Mouse (Mus musculus) heart, postnatal 0 days (tissue): ENCODE results near the gene Gm20547. TPM values are rescaled to one million over a fixed set of nuclear protein-coding genes. Genes with fewer than 3 reads are reported as not detected.
"Not testable (repeated sequence)": the region's sequence is repeated elsewhere in the genome, so short reads cannot be mapped to it uniquely, and the experiment has no call there.

Experiments used
- ATAC-seq: fragments of 200-750 bp; cut with Nextera tagmentation; 2 replicates; pipeline ENCODE4 v1.8.0; 2017; ENCODE audit warnings: low read depth, moderate number of reproducible peaks, moderate library complexity; ENCODE audit not compliant: insufficient read depth
- DNase-seq: peaks from one replicate; pipeline ENCODE4 v3.0.0-alpha.2; 2016; ENCODE audit warnings: low spot score
- H3K27ac ChIP-seq: fragments of 300-500 bp; sonication (generic); 2 replicates; pipeline ENCODE4 v1.5.1; 2014; ENCODE audit warnings: low read depth, mild to moderate bottlenecking
- H3K27me3 ChIP-seq: fragments of 300-500 bp; sonication (generic); 2 replicates; pipeline ENCODE4 v1.6.1; 2014; ENCODE audit warnings: low read length, mixed read lengths; ENCODE audit not compliant: control insufficient read depth, insufficient read depth
- H3K36me3 ChIP-seq: fragments of 300-500 bp; sonication (generic); replicated peaks from 2 replicates; pipeline ENCODE4 v1.6.1; 2014; ENCODE audit warnings: low read length, mixed read lengths; ENCODE audit not compliant: control insufficient read depth, insufficient read depth
- H3K4me1 ChIP-seq: fragments of 300-500 bp; sonication (generic); 2 replicates; pipeline ENCODE4 v1.6.1; 2014; ENCODE audit warnings: antibody characterized with exemption; ENCODE audit not compliant: control insufficient read depth, insufficient read depth
- H3K4me2 ChIP-seq: fragments of 300-500 bp; sonication (generic); 2 replicates; pipeline ENCODE4 v1.6.1; 2014; ENCODE audit warnings: low read depth, mild to moderate bottlenecking, low read length, moderate library complexity
- H3K4me3 ChIP-seq: fragments of 300-500 bp; sonication (generic); 2 replicates; pipeline ENCODE4 v1.5.1; 2014; ENCODE audit warnings: low read depth, low read length
- H3K9ac ChIP-seq: fragments of 300-500 bp; sonication (generic); replicated peaks from 2 replicates; pipeline ENCODE4 v1.6.1; 2014; ENCODE audit warnings: low read depth, low read length, mixed read lengths
- H3K9me3 ChIP-seq: fragments of 300-500 bp; sonication (generic); replicated peaks from 2 replicates; pipeline ENCODE4 v1.6.1; 2016; ENCODE audit warnings: low read length; ENCODE audit not compliant: control insufficient read depth
- CTCF ChIP-seq: IDR thresholded peaks from 2 replicates; pipeline ENCODE4 v1.5.1; 2016; ENCODE audit warnings: antibody characterized with exemption, control low read depth, low read depth
- EP300 ChIP-seq: IDR thresholded peaks from 2 replicates; pipeline ENCODE4 v1.6.1; 2016; ENCODE audit warnings: antibody characterized with exemption, low read depth
- WGBS: fragments of 180-500 bp; shearing (Covaris S2); extraction: QIAGEN DNeasy Blood & Tissue Kit; methylation state at CpG from one replicate; pipeline ENCODE4 v1.1.7; 2014; 5-methylcytosine and 5-hydroxymethylcytosine counted together
- polyA plus RNA-seq: library from polyadenylated mRNA; unstranded; fragments of >200 nt; fragmentation: Nextera tagmentation; extraction: Ambion mirVana; gene quantifications from 2 replicates; pipeline ENCODE4 v1.2.1, GENCODE M21; 2015
- total RNA-seq: library from RNA; depleted of rRNA; stranded (reverse); fragments of >200 nt; gene quantifications from 2 replicates; pipeline ENCODE4 v1.2.3, GENCODE M21; 2014; ENCODE audit warnings: low replicate concordance

Gene Gm20547
- total and polyA plus RNA-seq, 2 experiments from 2014 or later = not detected

- H3K9ac ChIP-seq = no peak overlapping the region
- no peak overlapping the region for H3K4me3 ChIP-seq
- ATAC-seq = no peak
- WGBS = 80% methylated on average over 7 of the region's 7 CpGs
- H3K27ac ChIP-seq = no peak overlapping the region
- H3K4me1 ChIP-seq = peaks cover 17% of the 10 kb centered on the region
- H3K9me3 ChIP-seq = no peaks in the 10 kb centered on the region
- H3K4me2 ChIP-seq = no peak overlapping the region
- no peak for TF ChIP-seq CTCF
- TF ChIP-seq EP300 = no peak
- peaks cover 52% of the 10 kb centered on the region for H3K36me3 ChIP-seq
- no peak for DNase-seq
- no peaks in the 10 kb centered on the region for H3K27me3 ChIP-seq
These were observed 43.1 kb downstream of the Gm20547 start for GRCm38 (mm10) chr17:34838785-34839184.

- Histone ChIP-seq H3K27ac (peak overlapping the region; percentile 59), H3K4me1 (peaks cover 17% of the 10 kb centered on the region), H3K9ac (peak overlapping the region; percentile 56), H3K27me3 (no peaks in the 10 kb centered on the region), H3K36me3 (peaks cover 44% of the 10 kb centered on the region), H3K9me3 (no peaks in the 10 kb centered on the region), H3K4me2 (peak overlapping the region; percentile 89), H3K4me3 (peak overlapping the region; percentile 82)
- ATAC-seq (peak; percentile 1; the same call in 1 of the 2 replicates), DNase-seq (no peak)
- WGBS = 36% methylated on average over 43 of the region's 43 CpGs
- TF ChIP-seq CTCF (no peak), EP300 (no peak)
These were observed 44.1 kb downstream of the Gm20547 start for GRCm38 (mm10) chr17:34837464-34838324.

- peak within 1 kb of the TSS; percentile 59 for H3K27ac ChIP-seq
- H3K9ac ChIP-seq = peak within 1 kb of the TSS; percentile 56
- peaks cover 49% of the 10 kb centered on the region for H3K36me3 ChIP-seq
- peak; percentile 94 for ATAC-seq
- DNase-seq = peak; percentile 93
- no peak for TF ChIP-seq CTCF
- 0 out of 2 replicates have a peak, but pooled peaks have one; percentile 40 for TF ChIP-seq EP300
- H3K4me3 ChIP-seq = peak within 1 kb of the TSS; percentile 82
- peaks cover 17% of the 10 kb centered on the region for H3K4me1 ChIP-seq
- no peaks in the 10 kb centered on the region for H3K27me3 ChIP-seq
- H3K9me3 ChIP-seq = no peaks in the 10 kb centered on the region
- under 1% methylated on average over 40 of the region's 40 CpGs for WGBS
- H3K4me2 ChIP-seq = peak within 1 kb of the TSS; percentile 89
These were observed 45.0 kb downstream of the Gm20547 start, which contains the start of the genes Stk19 and Dxo for GRCm38 (mm10) chr17:34836856-34837221. Stk19 (minus strand) TSS chr17:34836945. Dxo (plus strand) TSS chr17:34837019.

GRCm38 (mm10) chr17:34836155-34836855 lies 45.5 kb downstream of the Gm20547 start:
- no peaks in the 10 kb centered on the region for H3K9me3 ChIP-seq
- ATAC-seq (peak; percentile 60), DNase-seq (no peak)
- peak overlapping the region; percentile 82 for H3K4me3 ChIP-seq
- peak overlapping the region; percentile 59 for H3K27ac ChIP-seq
- peak overlapping the region; percentile 56 for H3K9ac ChIP-seq
- H3K4me2 ChIP-seq = peak overlapping the region; percentile 89
- H3K4me1 ChIP-seq = peaks cover 17% of the 10 kb centered on the region
- no peaks in the 10 kb centered on the region for H3K27me3 ChIP-seq
- TF ChIP-seq CTCF (no peak), EP300 (no peak)
- H3K36me3 ChIP-seq = peaks cover 45% of the 10 kb centered on the region
- 4% methylated on average over 48 of the region's 48 CpGs for WGBS

GRCm38 (mm10) chr17:34830776-34831175 lies 51.1 kb downstream of the Gm20547 start:
- H3K4me3 ChIP-seq, H3K4me2 ChIP-seq, H3K27ac ChIP-seq, H3K9ac ChIP-seq, DNase-seq, ATAC-seq, H3K9me3 ChIP-seq, H3K4me1 ChIP-seq, H3K27me3 ChIP-seq: not testable (repeated sequence)
- WGBS = 88% methylated on average over 1 of the region's 1 CpGs
- H3K36me3 ChIP-seq = peaks cover 64% of the 10 kb centered on the region
